Mouse (Mus musculus): ENCODE data around the gene Zeb2.

- TF ChIP-seq CTCF (IDR thresholded peaks at IDR 0.05; ENCODE audit: low read depth) (no peak), EP300 (optimal IDR thresholded peaks at IDR 0.05) (no peak)
These were observed 62.8 kb downstream of the Zeb2 start for GRCm38 (mm10) chr2:45054070-45055025.

All from stomach, postnatal 0 days (tissue).